Mouse (Mus musculus) heart, adult 2 months (tissue): ENCODE results near the gene Trim2.

Experiments
- CTCF ChIP-seq: fragments of 200-600 bp; IDR thresholded peaks from 2 replicates; pipeline ENCODE4 v1.8.1; 2022; ENCODE audit warnings: antibody characterized with exemption, mild to moderate bottlenecking, moderate library complexity
- EP300 ChIP-seq: fragments of 200-500 bp; IDR thresholded peaks from 2 replicates; pipeline ENCODE4 v1.6.1; 2011; ENCODE audit warnings: low read depth, low read length, control low read depth; ENCODE audit not compliant: insufficient read depth
- POLR2A ChIP-seq: fragments of 200-500 bp; IDR thresholded peaks from 2 replicates; pipeline ENCODE4 v1.6.1; 2011; ENCODE audit warnings: mild to moderate bottlenecking, low read depth, low read length, control low read depth; ENCODE audit not compliant: insufficient read depth

DNA sequence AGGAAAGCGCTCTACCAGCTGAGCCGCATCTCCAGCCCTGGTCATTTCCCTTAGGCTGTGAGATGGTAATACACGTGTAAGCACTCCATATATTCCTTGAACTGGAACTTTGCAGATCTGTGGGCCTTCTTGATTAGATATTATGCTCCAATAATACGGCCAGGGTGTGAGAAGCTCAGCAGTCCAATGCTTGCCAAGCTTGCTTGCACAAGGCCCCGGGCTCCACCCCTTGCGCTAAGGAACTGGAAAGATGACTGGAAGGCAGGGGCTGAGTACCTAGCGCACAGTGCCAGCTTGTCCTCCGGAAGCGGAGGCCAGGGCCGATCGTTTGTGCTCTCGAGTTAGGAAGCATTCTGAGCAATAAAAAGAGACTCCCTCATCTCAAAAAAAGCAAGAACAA is 29.7 kb upstream of the Trim2 start:
- TF ChIP-seq EP300 (no peak), POLR2A (no peak), CTCF (no peak)
